Mouse (Mus musculus): ENCODE data around the gene Pi4ka.

DNA sequence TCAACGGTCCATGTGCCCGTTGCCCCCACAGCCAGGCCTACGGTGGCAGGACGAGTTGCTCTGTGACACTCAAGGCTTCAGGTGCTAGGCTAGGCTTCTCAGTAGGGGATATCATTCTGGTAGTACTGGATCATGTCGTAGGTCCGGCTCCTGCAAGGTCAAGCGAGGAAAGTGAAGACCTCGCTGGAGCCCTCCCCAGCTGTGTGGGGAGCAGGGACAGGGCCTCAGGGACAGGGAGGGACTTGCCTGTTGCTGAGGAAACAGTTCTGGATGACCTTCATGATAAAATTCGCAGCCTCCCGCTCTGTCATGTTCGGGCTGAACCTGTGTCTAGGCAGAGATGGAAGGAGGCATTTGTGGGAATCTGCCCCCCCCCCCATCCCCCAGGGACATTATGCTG, 125.6 kb downstream of the Pi4ka start:
- no peak for TF ChIP-seq CTCF (IDR thresholded peaks at IDR 0.05; ENCODE audit: low read depth, low read length)
- no peak for TF ChIP-seq POLR2A (IDR thresholded peaks at IDR 0.05; ENCODE audit: extremely low read depth, insufficient read depth, low read length)
